Mouse (Mus musculus) embryonic fibroblast, embryonic 13.5 days (primary cell): ENCODE measurements around the gene Tbxas1.

ENCODE experiments used
- CTCF ChIP-seq: IDR thresholded peaks from 2 replicates; pipeline ENCODE4 v1.5.1; 2011; ENCODE audit warnings: mild to moderate bottlenecking, control low read depth, low read length, moderate library complexity, borderline replicate concordance; ENCODE audit not compliant: insufficient read depth
- POLR2A ChIP-seq: IDR thresholded peaks from 2 replicates; pipeline ENCODE4 v1.6.1; 2011; ENCODE audit warnings: low read depth, mild to moderate bottlenecking, control low read depth, low read length, moderate library complexity

DNA sequence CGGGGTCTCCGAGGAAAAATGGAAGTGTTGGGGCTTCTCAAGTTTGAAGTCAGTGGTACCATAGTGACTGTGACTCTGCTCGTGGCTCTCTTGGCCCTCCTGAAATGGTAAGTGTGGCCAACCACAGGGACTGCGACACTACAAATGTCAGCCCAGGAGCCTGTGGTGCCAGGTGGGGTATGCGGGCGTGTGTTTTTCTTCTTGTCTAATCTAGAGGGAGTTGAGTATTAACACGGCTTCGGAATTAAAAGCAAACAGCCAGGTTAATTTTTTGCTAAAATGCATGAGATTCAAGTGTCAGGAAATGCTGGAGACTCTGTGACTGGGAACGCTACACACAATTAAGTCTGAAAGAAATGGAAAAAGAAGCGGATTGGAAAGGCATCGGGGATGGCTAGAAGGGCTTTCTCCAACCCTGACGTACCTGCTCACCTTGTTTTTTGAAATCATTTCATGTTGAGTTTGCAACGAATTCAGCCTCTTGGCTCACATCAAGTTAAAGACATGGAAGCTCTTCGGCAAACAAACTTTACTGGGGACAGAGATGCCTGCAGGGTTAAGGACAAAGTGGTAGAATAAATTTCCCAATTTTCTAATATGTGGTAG, 44.0 kb downstream of the Tbxas1 start:
- TF ChIP-seq CTCF: no peak
- no peak for TF ChIP-seq POLR2A
